ENCODE assay signal across 30 mouse cellular contexts in genomic region chr15:15538944-15539343, GRCm38 (mm10).
"Had no signal": no experiment of that assay in that cellular context is flagged by ENCODE, and none has a peak within 500 bp of the region (broad histone marks: within the 10 kb centered on the region; RNA-seq: fewer than 3 reads in every experiment).

No protein-coding gene starts in this region.

- H3K4me1 ChIP-seq: heart, embryonic 12.5 days; heart, embryonic 13.5 days; heart, embryonic 15.5 days; hindbrain, embryonic 10.5 days; hindbrain, embryonic 12.5 days; hindbrain, embryonic 13.5 days; hindbrain, embryonic 15.5 days; intestine, embryonic 15.5 days; kidney, embryonic 15.5 days had no signal

- H3K27me3 ChIP-seq: heart, embryonic 12.5 days; heart, embryonic 13.5 days; heart, embryonic 15.5 days; hindbrain, embryonic 12.5 days; hindbrain, embryonic 13.5 days; hindbrain, embryonic 15.5 days; intestine, embryonic 15.5 days; kidney, embryonic 15.5 days had no signal

- H3K9ac ChIP-seq: heart, embryonic 12.5 days; heart, embryonic 13.5 days; heart, embryonic 15.5 days; hindbrain, embryonic 12.5 days; hindbrain, embryonic 13.5 days; hindbrain, embryonic 14.5 days; hindbrain, embryonic 15.5 days; intestine, embryonic 15.5 days; kidney, embryonic 15.5 days had no signal

- DNase-seq: heart, postnatal 10 days; heart, postnatal 14 days; heart, postnatal 36 days; heart, postnatal 4 days; kidney, adult 11 months; kidney, adult 18-20 months; kidney, adult 2 months; kidney, adult 8-10 months; kidney, adult 9 months; kidney, postnatal 10 days; kidney, postnatal 14 days; kidney, postnatal 25 days; kidney, postnatal 36 days; kidney, postnatal 4 days; layer of hippocampus, adult 9-11 months; layer of hippocampus, postnatal 36 days had no signal

- H3K9me3 ChIP-seq: heart, embryonic 15.5 days; hindbrain, embryonic 10.5 days; hindbrain, embryonic 12.5 days; hindbrain, embryonic 13.5 days; hindbrain, embryonic 15.5 days; intestine, embryonic 15.5 days; kidney, embryonic 15.5 days had no signal

- H3K36me3 ChIP-seq: heart, embryonic 12.5 days; heart, embryonic 13.5 days; heart, embryonic 15.5 days; hindbrain, embryonic 10.5 days; hindbrain, embryonic 12.5 days; hindbrain, embryonic 13.5 days; hindbrain, embryonic 15.5 days; intestine, embryonic 15.5 days; kidney, embryonic 15.5 days had no signal

- H3K27ac ChIP-seq: heart, embryonic 13.5 days; heart, embryonic 15.5 days; hindbrain, embryonic 10.5 days; hindbrain, embryonic 12.5 days; hindbrain, embryonic 13.5 days; hindbrain, embryonic 14.5 days; hindbrain, embryonic 15.5 days; hindbrain, postnatal 0 days; intestine, embryonic 15.5 days; kidney, embryonic 15.5 days; kidney, postnatal 0 days; layer of hippocampus, adult 2 months; left cerebral cortex, adult 2 months had no signal

- H3K4me3 ChIP-seq: heart, embryonic 12.5 days; heart, embryonic 13.5 days; heart, embryonic 15.5 days; hindbrain, embryonic 10.5 days; hindbrain, embryonic 12.5 days; hindbrain, embryonic 13.5 days; hindbrain, embryonic 15.5 days; intestine, embryonic 15.5 days; kidney, embryonic 15.5 days; layer of hippocampus, adult 2 months; left cerebral cortex, adult 2 months had no signal
